Mouse (Mus musculus) thymus, postnatal 14 days (tissue): Measurements from ENCODE around the gene Celsr1.

Source experiments
- DNase-seq: peaks from one replicate; pipeline ENCODE4 v3.0.0; 2021

Gene Celsr1

GRCm38 (mm10) chr15:85953458-85953857 lies 80.1 kb downstream of the Celsr1 start:
- no peak for DNase-seq

- no peak for DNase-seq
Measured at GRCm38 (mm10) chr15:85949421-85950164, 84.0 kb downstream of the Celsr1 start.

GRCm38 (mm10) chr15:85947967-85948366 lies 85.6 kb downstream of the Celsr1 start:
- no peak for DNase-seq

- peak; percentile 30 for DNase-seq
Measured at GRCm38 (mm10) chr15:85947541-85947940, 86.0 kb downstream of the Celsr1 start.

- no peak for DNase-seq
Measured at GRCm38 (mm10) chr15:85935627-85936049, 97.9 kb downstream of the Celsr1 start.

- DNase-seq, result peak; percentile 32
Measured at GRCm38 (mm10) chr15:85928161-85928560, 105.4 kb downstream of the Celsr1 start.

GRCm38 (mm10) chr15:85921855-85922254 lies 111.7 kb downstream of the Celsr1 start:
- DNase-seq, result no peak

GRCm38 (mm10) chr15:85919892-85920248 lies 113.7 kb downstream of the Celsr1 start:
- DNase-seq, result no peak

GRCm38 (mm10) chr15:85919191-85919891 lies 114.2 kb downstream of the Celsr1 start:
- DNase-seq, result no peak

- DNase-seq, result peak; percentile 87
Measured at GRCm38 (mm10) chr15:85913605-85914004, 120.0 kb downstream of the Celsr1 start.

GRCm38 (mm10) chr15:85909931-85910330 lies 123.6 kb downstream of the Celsr1 start:
- DNase-seq, result peak; percentile 20

- no peak for DNase-seq
Measured at GRCm38 (mm10) chr15:85909492-85909829, 124.1 kb downstream of the Celsr1 start.

GRCm38 (mm10) chr15:85908660-85909491 lies 124.7 kb downstream of the Celsr1 start:
- DNase-seq, result no peak

- no peak for DNase-seq
Measured at GRCm38 (mm10) chr15:85903826-85904225, 129.8 kb downstream of the Celsr1 start.

- DNase-seq, result no peak
Measured at GRCm38 (mm10) chr15:85902505-85902904, 131.1 kb downstream of the Celsr1 start.

- DNase-seq, result no peak
Measured at GRCm38 (mm10) chr15:85900801-85901200, 132.8 kb downstream of the Celsr1 start.

GRCm38 (mm10) chr15:85900318-85900717 lies 133.3 kb downstream of the Celsr1 start:
- DNase-seq, result no peak

GRCm38 (mm10) chr15:85899396-85899795 lies 134.2 kb downstream of the Celsr1 start:
- DNase-seq, result no peak

- no peak for DNase-seq
Measured at GRCm38 (mm10) chr15:85897113-85897512, 136.5 kb downstream of the Celsr1 start.

- peak; percentile 90 for DNase-seq
Measured at GRCm38 (mm10) chr15:85896284-85896683, 137.3 kb downstream of the Celsr1 start.

GRCm38 (mm10) chr15:85893871-85894270 lies 139.7 kb downstream of the Celsr1 start:
- no peak for DNase-seq

GRCm38 (mm10) chr15:85892498-85893118 lies 141.0 kb downstream of the Celsr1 start:
- DNase-seq, result no peak

GRCm38 (mm10) chr15:85891971-85892370 lies 141.6 kb downstream of the Celsr1 start:
- DNase-seq, result no peak
